Mouse (Mus musculus) layer of hippocampus, adult 18-20 months (tissue): ENCODE measurements at regions not wholly inside any gene's neighbourhood (a gene's known extent, or its start where the extent isn't known, plus 50 kb on each side); places are given as distances from the start of the nearest gene placed in this dataset.

Experiments used
- DNase-seq, 2 experiments: peaks; one replicate each; pipeline ENCODE4 v3.0.0; 2022; ENCODE audit warnings: low spot score in 2 of 2

DNA sequence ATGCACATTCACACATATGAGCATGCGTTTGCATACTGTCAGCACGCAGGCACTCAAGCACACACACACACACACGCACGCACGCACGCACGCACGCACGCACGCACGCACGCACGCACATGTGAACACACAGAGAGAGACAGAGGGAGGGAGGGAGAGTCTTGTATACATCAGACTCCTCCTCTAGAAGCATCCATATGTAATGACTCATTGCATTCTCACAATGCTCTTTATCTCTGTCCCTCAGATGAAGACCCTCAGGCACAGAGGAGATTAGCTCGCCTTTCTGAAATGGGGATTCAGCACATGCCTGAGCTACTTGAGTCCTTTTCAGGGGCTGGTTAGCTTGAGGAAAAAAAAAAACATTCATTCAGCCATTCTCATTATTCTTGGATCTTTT, 79.6 kb upstream of the 1700025G04Rik start:
- no peak for DNase-seq

DNA sequence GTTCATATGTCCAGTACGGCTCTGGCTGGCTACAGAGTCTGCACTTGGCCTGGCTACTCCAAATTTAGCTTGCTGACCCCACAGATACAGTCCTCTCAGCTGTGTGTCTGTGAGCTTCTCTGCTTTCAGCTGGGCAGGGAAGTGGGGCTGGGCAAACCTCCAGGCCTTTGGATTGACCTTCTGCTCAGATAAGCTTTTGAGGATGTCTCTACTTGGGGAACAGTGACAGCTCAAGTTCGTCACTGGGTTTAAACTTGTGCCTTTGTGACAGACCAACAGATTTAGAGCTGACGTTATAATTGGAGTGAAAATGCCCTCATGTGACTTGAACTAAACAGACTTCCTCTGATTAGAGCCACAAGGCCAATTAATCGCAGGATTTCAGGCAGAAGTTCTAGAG, 78.4 kb upstream of the 1700025G04Rik start:
- DNase-seq = peak in 1 of 2 experiments; percentile 20

DNA sequence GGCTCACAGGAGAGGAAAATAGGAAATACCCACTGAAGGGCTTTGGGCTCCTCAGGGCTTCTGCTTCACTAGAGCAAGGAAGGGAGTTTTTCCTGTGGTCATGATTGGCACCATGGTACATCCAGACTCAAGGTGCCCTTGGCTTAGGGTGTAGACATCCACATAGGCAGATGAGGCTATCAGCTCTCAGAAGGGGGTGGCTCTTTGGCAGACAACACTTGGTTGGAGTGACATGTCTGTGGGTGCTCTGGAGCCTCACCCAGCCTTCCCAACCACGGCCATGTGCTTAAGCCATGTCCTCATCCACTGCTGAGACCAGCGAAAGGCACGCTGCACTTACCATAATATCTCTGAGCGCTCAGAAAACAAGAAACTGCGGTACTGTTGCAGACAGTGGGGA, 77.8 kb upstream of the 1700025G04Rik start:
- DNase-seq = no peak

DNA sequence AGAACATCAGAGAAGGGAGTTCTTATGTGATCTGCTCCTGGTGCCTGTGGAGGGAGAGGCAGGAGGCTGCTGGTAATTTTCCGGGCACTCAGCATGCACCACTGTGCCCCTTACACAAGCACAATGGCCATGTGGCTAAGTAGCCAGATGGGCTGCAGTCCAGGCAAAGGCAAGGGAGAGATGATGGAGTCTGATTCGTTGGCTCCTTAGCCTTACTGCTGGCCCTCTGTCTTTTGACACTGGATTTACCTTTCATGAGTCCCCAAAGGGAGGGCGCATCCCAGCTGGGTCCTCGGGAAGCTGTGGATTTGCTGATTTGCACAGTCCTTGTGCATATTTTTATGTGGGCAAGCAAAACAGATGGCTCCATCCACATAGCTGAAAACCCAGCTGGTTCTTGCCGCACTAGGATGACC, 75.6 kb upstream of the 1700025G04Rik start:
- DNase-seq = peak; percentile 25 to 45

DNA sequence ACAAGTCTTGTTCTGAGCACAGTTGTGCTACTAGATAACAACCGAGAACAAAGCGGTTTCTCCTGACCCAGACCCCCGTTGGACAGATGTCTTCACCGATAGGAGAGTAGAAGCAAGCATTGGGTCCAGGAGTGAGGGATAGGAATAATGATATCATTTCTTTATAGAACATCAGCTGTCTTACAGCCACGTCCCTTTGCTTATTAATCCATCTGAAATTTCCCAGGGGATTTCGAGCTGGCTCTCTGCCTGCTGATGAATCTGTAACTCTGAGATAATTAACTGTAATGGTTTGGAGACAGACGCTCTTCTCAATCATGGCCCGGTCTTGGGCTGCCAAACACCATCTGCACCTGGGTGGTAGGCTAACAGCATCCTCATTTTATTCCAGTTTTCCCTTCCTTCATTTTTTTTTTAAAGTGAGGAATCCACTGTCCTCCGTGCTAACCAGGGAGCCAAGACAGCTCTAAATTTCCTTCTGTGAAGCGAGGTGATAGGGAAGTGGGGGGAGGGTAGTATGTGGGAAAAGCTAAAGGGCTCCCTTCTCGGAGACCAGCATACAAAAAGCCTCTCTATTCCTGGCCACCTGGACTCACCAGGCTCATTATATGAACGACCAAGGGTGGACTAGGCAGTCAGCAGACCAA, 75.0 kb upstream of the 1700025G04Rik start:
- DNase-seq = peak in 1 of 2 experiments; percentile 23

DNA sequence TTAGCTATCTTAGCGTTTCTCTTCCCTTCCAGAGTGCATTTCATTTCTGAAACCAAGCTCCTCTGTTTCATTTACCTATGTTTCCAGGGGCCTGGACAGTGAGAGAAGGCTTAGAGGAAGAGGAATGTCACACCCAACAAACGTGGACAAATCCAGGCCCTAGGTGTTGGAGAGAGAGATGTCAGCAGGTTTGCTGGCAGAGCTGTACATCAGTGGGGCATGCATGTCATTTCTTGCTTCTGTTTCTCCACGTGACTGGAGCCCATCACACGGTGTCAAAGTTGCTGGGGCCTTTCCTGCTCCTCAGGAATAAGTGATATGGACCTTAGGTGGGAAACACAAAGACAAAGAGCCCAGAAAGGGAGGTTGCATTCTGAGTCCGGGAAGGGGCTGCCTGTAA, 74.3 kb upstream of the 1700025G04Rik start:
- DNase-seq = no peak

DNA sequence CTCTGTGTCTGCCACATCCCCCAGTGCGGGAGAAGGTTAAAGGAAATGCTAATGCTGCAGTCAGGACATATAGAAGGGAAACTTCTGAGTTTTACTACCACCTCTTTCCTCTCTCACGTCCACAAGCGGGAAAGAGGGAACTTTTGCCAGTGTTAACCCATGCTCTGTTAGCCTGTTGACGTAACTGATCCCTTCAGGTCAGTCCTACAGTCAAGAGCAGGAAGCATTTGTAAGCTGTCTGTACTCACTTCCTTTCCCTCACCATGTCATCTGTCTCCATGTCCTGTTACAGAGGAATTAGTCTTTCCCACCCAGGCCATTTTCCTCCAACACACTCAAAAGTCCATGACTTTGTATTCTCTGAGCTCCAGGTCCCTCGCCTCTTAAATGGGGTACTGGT, 62.5 kb upstream of the 1700025G04Rik start:
- DNase-seq = no peak

DNA sequence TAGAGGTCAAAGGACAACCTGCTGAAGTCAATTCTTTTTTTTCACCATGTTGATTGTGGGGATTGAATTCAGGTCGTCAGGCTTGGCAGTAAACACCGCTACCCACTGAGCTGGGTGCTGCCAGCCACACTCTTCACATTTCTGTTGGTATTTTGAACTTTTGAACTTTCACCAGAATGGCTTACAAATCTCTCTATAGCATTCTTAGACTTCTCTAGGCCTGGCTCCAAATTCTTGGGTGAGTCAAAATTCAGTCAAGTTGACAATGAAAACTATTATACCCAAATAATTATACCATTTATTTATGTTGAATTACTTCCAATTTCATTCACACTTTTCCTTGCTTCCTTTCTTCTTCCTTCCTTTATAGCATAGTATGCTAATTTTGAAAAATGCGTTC, 58.8 kb upstream of the 1700025G04Rik start:
- DNase-seq = no peak

DNA sequence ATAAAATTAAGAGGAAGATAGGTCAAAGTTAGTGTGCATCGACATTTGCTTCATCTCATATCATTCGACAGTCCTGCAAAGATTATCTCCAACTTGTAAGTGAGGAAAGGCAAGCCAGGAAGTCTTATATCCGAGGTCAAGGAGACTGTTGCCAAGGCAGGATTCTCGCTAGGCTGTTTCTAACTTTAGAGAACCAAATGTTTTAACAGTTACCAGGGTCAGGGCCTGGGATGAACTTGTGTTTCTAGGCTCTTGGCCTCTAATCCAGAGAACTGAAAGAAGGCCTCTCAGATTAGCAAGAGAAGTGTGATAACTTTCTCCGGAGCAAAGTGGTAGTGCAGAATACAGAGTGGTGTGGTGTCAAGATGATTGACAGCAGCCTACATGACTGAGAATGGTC, 50.2 kb upstream of the 1700025G04Rik start:
- no peak for DNase-seq
